Mouse (Mus musculus) cerebellum, adult 18-20 months (tissue): ENCODE measurements around the gene Gm15056.

Experiments used
- DNase-seq, 2 experiments: peaks; one replicate each; pipeline ENCODE4 v3.0.0; 2021

Gm15056 gene

DNA sequence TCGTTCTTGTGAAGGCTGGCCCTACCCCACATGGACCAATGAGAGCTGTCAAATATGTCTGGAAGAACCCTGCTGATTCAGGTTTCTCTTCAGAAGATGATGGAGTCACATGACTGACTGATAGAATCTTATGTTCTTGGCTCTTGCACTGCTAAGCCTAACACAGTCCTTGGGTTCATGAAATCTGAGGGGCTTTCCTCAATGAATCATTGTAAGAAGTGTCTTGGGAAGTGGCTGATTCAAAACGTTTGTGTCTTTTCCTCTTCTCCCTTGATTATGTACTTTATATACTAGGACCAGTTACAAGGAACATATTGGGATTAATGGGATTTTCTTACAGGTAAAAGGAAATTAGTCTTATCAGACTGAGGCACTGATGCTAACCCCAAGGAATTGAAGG is at the start of gene Gm15056:
TSS of gene Gm15056 (minus strand) at position 101 of the 400 bp plus-strand sequence.
- DNase-seq, result no peak

DNA sequence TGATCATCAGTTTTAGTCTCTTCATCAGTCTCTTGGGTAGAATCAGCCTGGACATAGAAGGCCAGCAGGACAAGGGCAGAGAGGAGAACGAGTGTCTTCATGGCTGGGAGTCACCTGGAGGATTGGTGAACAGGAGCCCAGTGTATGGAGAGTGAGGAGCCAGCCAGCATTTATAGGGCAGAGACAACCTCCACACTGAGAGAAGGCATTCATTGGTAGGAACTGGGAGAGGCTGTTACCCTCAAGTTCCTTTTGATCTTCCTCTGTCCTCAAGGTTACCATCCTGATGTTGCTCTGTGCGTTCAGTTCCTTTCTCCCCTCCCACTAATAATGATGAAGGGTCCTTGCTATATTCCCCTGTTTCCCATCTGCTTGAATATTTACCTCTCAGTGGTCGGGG is 42.2 kb upstream of the Gm15056 start, which contains the start of gene AY761185:
TSS of gene AY761185 (minus strand) at position 101 of the 400 bp plus-strand sequence.
- no peak for DNase-seq

DNA sequence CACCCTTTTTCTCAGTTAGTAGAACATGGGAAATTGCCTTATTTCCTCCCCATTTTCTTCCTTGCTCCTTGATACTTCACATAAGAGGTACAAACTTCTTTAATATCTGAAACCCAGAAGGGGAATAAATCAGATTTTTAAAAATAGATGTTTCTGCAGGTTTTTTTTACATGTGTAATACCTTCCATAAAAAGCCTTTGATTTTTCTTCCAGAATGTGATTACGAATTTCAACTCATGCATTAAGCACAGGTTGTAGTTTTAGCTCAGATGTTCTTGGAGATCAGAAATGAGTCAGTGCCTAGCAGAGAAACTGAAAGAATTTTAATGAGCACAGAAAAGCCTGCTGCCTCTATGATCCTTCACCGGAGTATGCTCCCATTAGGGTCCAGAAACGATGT is 19.5 kb upstream of the Gm15056 start, which contains the start of gene Gm6040:
TSS of gene Gm6040 (minus strand) at position 101 of the 400 bp plus-strand sequence.
- no peak for DNase-seq

DNA sequence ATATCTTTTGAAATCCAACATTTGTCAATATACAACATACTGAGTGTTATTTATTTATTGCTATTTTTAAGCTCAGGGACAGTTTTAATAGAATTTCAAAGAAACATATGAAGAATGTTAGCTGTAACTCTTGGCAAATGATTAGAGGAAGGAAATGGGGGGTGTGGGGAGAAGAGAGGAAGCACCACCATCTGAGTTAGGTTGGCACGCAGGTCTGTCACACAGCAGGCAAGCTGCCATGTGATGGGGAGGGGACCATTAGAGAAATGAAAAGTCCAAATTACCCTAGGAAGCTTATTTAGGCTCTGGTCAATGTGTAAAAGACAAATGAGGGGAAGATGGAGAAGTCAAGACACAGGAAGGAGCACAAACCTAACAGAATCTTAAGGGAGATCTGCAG is 9.9 kb upstream of the Gm15056 start:
- DNase-seq, result no peak

DNA sequence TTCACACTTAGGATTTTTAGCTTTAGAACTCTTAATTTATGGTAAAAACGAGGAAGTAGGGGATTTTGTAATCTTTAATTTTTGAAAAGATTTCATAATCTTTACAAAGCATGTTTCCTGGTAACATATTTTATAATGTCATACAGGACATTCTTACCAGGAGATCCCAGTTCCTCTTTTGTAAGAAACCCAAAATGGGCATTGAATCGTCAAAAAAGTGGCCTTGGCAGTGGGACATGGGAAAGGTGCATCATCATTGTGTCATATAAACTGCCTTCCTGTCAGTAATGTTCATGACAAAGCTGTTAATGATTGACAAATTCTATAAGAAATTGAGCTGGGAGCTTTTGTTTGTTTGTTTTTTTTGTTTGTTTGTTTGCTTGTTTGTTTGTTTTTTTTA is 5.8 kb upstream of the Gm15056 start:
- DNase-seq, result no peak

DNA sequence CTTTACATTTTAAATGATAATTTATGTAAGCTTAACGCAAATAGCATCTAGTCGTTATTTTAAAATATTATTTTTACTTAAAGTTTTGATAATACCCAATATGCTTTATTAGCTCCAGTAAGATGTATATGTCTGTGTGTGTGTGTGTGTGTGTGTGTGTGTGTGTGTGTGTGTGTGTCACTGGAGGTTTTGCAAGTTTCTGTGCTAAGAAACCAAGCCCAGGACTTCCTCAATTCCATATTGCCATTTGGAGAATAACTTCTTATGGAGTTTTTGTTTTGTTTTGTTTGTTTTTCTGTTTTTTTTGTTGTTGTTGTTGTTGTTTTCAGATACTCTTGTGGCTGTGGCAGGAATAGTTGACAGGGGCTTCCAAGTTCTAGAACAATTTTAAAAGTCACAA is 4.7 kb upstream of the Gm15056 start:
- DNase-seq, result no peak

- DNase-seq, result no peak
Measured at GRCm38 (mm10) chr8:20892369-20892768, 10.1 kb downstream of the Gm15056 start, which contains the start of gene Defb33. TSS of gene Defb33 (plus strand) at chr8:20892669.

DNA sequence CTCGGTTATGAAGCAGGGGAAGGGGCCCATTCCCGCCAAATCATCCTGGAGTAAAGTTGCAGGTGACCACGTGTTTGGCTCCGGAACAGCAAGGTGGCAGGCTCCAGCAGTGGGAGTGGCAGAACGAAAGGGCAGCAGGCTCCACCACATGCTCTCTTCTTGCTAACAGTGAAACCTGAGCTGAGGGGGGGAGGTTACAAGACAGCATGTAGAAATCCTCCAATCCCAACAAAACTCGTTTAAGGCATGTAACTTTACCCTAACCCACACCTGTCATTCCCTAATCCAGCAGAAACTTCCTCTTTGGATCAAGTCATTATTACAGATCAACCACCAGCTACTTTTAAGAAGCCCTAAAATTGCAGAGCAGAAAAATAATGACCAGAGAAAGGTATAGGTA is 27.8 kb downstream of the Gm15056 start:
- no peak for DNase-seq
